Mouse (Mus musculus) thymus, adult 2 months (tissue): ENCODE measurements around the gene Ephx1.

Experiments used
- CTCF ChIP-seq: fragments of 200-500 bp; IDR thresholded peaks from 2 replicates; pipeline ENCODE4 v1.5.1; 2012; ENCODE audit warnings: mild to moderate bottlenecking, control low read depth, low read length, moderate library complexity, borderline replicate concordance; ENCODE audit not compliant: control insufficient read depth, poor library complexity, insufficient read depth; ENCODE audit errors: extremely low read depth
- POLR2A ChIP-seq: fragments of 200-500 bp; IDR thresholded peaks from 2 replicates; pipeline ENCODE4 v1.6.1; 2012; ENCODE audit warnings: mild to moderate bottlenecking, low read length, control low read depth, moderate library complexity; ENCODE audit not compliant: control insufficient read depth, poor library complexity, insufficient read depth; ENCODE audit errors: extremely low read depth

DNA sequence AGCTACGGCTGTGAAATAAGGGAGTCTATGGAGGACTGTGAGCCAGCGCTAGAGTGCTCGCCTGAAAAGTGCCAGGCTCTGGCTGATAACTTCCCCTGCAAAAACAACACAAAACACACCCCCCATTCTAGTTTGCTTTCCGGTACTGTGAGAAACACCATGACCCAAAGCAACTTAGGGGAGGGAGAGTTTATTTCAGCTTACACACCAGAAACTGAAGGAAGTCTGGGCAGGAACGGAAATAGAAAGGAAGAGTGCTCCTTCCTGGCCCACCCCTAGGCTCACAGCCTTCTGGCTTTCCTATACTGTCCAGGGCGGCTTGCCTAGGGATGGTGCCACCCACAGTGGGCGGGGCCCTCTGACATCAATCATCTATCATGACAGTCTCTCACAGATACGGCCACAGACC, 63.7 kb downstream of the Ephx1 start:
- TF ChIP-seq CTCF: no peak
- no peak for TF ChIP-seq POLR2A
